Mouse (Mus musculus): Measurements from ENCODE around the gene Rcc1l.

Rcc1l gene

GRCm38 (mm10) chr5:134115639-134116259 lies 60.8 kb downstream of the Rcc1l start:
- DNase-seq (ENCODE audit: low spot score in 2 of 2), result no peak

- no peak for DNase-seq (ENCODE audit: low spot score in 2 of 2)
Measured at GRCm38 (mm10) chr5:134114981-134115380, 61.6 kb downstream of the Rcc1l start.

GRCm38 (mm10) chr5:134105829-134106228 lies 70.7 kb downstream of the Rcc1l start:
- DNase-seq (ENCODE audit: low spot score in 2 of 2), result no peak

- DNase-seq (ENCODE audit: low spot score in 2 of 2), result peak in 1 of 2 experiments; percentile 27
Measured at GRCm38 (mm10) chr5:134102720-134103119, 73.9 kb downstream of the Rcc1l start.

GRCm38 (mm10) chr5:134101883-134102282 lies 74.7 kb downstream of the Rcc1l start:
- DNase-seq (ENCODE audit: low spot score in 2 of 2), result no peak

GRCm38 (mm10) chr5:134101322-134101721 lies 75.3 kb downstream of the Rcc1l start:
- DNase-seq (ENCODE audit: low spot score in 2 of 2), result no peak

- DNase-seq (ENCODE audit: low spot score in 2 of 2), result no peak
Measured at GRCm38 (mm10) chr5:134100232-134100771, 76.3 kb downstream of the Rcc1l start.

GRCm38 (mm10) chr5:134099496-134100211 lies 76.9 kb downstream of the Rcc1l start, which contains the start of gene Castor2:
Gene Castor2, plus strand, starts transcription at chr5:134099711.
- DNase-seq (ENCODE audit: low spot score in 2 of 2), result peak; percentile 76 to 84

- no peak for DNase-seq (ENCODE audit: low spot score in 2 of 2)
Measured at GRCm38 (mm10) chr5:134098976-134099375, 77.6 kb downstream of the Rcc1l start.

- DNase-seq (ENCODE audit: low spot score in 2 of 2), result no peak
Measured at GRCm38 (mm10) chr5:134098341-134098902, 78.2 kb downstream of the Rcc1l start.
